Mouse (Mus musculus): ENCODE measurements around the gene Itgb3. TPM values are rescaled to one million over a fixed set of nuclear protein-coding genes. Genes with fewer than 3 reads are reported as not detected.
A peak's percentile ranks its signal among the peaks of the same experiment; 100 is the strongest.

Gene Itgb3
- total RNA-seq, 2 experiments from 2014 or later = 1.1 to 1.8 TPM

DNA sequence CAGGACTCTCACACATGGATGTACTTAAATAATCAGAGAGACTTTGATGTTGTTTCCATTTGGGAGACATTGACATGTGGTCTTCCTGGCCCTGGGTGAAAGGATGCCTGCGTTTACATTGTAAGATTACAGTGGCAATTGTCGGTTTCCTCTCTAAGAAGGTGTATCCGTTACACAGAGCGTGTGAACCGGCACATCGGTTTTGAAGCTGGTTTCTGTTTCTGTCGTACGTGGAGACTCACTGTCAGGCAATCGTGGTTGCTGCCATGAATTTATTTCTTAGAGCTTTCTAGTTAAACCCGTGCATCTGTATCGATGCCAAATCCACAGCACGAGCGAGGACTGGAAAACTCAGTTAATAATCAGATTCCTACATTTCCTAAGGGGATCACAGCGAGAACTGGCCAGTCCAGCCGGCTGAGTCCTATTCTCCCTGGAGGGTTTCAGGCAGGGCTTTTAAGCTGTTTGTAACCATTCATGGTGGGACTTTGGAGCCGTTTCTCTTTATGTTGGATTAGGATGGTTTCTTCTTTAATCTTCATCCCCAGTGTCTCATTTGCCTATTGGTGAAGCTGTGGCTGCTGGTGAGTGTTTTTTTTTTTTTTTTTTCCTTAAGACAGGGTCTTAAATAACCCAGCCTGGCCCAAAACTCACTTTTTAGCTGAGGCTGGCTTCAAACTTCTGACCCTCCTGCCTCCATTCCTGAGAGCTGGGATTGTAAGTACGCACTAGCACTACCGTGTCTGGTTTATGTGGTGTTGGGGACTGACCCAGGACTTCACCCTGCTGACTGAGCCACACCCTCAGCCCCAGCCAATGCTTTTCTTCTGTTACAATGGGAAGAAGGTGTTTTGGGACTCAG, 26.1 kb upstream of the Itgb3 start:
- no peak for DNase-seq (ENCODE audit: extremely low spot score in 1 of 2, low spot score in 1 of 2)

- DNase-seq (ENCODE audit: extremely low spot score in 1 of 2, low spot score in 1 of 2) = no peak
Measured at GRCm38 (mm10) chr11:104582308-104582606, 25.5 kb upstream of the Itgb3 start.

DNA sequence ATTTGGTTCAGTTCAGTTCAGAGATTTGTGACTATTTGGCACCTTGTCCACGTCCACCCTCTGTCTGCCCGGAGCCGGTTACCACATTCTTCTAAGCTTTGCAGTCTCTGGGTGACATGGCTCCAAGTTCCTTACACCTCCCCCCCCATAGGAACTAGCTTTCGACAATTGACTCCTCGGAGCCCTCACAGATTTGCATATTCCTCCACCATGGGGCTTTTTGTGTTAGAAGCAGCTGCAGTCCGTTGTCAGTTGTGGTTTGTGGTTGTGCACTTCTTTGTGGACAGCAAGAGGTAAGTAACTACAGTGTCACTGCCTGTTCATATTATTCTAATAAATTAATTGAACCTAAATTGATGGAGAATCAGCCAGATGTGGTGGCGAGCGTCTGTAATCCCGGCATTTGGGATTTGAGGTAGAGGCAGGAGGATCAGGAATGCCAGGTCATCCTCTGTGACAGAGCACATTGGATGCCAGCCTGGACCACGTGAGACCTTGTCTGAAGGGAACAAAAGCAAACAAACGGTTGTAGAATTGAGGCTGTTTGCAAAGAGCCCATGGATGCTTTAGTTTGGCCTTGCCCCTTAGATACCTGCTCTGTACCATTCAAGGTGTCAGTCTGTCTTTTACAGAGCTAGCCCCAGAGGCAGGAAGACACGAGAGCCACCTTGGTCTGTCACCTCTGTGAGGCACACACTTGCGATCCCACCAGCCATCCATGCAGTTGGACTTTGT, 25.0 kb upstream of the Itgb3 start:
- DNase-seq (ENCODE audit: extremely low spot score in 1 of 2, low spot score in 1 of 2) = no peak

GRCm38 (mm10) chr11:104585495-104585894, 22.3 kb upstream of the Itgb3 start:
- no peak for DNase-seq (ENCODE audit: extremely low spot score in 1 of 2, low spot score in 1 of 2)

- DNase-seq (ENCODE audit: extremely low spot score in 1 of 2, low spot score in 1 of 2) = no peak
Measured at GRCm38 (mm10) chr11:104587904-104588303, 19.9 kb upstream of the Itgb3 start.

DNA sequence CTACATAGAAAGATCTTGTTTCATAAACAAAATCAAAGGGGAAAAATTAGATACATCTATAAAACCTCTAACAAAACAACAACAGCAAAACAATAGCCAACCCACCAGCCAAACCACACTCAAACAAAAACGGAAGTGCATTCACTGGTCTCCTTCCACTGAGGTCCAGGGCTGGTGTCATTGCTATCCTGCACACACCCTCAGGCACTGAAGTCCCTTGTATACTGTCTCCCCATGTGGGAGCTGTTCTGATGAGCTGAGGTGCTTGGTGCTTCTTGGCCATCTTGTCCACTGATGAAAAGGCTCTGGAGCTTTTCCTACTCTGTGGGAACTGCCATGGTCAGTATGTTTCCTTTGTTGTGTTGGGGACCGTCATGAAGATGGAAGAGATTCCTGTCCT, 19.3 kb upstream of the Itgb3 start:
- DNase-seq (ENCODE audit: extremely low spot score in 1 of 2, low spot score in 1 of 2) = no peak

DNA sequence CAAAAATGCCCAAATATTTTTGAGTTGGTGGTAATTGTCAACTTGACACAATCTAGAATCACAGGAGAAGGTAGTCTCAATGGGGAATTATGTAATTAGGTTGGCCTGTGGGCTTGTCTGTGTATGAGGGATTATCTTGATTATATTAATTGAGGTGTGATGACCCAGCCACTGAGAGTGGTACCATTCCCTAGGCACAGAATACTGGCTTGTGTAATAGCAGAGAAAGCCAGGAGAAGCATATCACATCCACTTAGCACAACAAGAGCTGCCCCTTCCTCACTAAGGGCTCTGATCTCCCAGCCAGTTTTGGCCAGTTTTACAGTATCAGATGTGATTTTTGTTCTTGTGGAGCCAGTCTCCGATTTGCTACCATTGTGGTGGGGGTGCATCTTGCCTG, 18.2 kb upstream of the Itgb3 start:
- no peak for DNase-seq (ENCODE audit: extremely low spot score in 1 of 2, low spot score in 1 of 2)

- DNase-seq (ENCODE audit: extremely low spot score in 1 of 2, low spot score in 1 of 2) = peak; percentile 52 to 78
Measured at GRCm38 (mm10) chr11:104590148-104590547, 17.7 kb upstream of the Itgb3 start.

- no peak for DNase-seq (ENCODE audit: extremely low spot score in 1 of 2, low spot score in 1 of 2)
Measured at GRCm38 (mm10) chr11:104592066-104592835, 15.5 kb upstream of the Itgb3 start.

DNA sequence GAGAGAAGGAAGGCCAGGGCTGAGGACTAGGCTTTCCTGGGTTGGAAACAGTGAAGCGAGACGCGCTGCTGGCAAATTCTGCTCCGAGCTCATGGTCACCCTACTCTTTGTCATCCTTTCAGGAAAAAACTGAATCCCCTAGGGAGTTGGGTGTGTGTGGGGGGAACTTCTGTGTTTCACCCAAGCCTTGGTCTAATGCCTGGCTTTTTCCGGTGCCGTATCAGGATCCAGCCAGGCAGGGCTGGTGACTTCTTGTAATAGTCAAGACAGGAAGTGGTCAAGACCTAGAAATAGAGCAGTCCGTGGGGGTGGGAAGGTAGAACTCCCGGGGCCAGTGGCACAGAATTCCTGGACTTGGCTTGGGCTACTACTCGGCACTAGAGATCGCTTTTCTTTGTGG, 11.4 kb upstream of the Itgb3 start:
- no peak for DNase-seq (ENCODE audit: extremely low spot score in 1 of 2, low spot score in 1 of 2)

- no peak for DNase-seq (ENCODE audit: extremely low spot score in 1 of 2, low spot score in 1 of 2)
Measured at GRCm38 (mm10) chr11:104599265-104599945, 8.4 kb upstream of the Itgb3 start.

GRCm38 (mm10) chr11:104600675-104601074, 7.1 kb upstream of the Itgb3 start:
- no peak for DNase-seq (ENCODE audit: extremely low spot score in 1 of 2, low spot score in 1 of 2)

DNA sequence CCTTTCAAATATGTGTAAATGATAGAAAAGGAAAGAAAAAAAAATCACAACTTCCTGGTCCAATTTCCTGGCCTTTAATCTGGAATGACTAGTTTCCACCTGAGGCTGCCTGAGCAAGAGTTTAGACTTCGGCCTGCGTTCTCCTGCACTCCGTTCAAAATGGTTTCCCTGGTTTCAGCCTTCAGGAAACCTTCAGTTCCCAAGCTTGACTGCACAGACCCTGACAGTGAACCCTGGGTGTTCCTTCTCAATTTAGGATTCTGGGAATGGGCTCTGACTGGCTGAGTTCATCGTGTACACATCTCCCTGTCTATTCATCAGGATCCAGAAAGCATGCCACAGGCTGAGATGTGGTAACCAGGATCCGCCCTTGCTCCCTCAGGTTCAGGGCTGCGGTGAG, 3.6 kb upstream of the Itgb3 start:
- DNase-seq (ENCODE audit: extremely low spot score in 1 of 2, low spot score in 1 of 2) = no peak

- no peak for DNase-seq (ENCODE audit: extremely low spot score in 1 of 2, low spot score in 1 of 2)
Measured at GRCm38 (mm10) chr11:104608249-104608920, 585 bp downstream of the Itgb3 start.

DNA sequence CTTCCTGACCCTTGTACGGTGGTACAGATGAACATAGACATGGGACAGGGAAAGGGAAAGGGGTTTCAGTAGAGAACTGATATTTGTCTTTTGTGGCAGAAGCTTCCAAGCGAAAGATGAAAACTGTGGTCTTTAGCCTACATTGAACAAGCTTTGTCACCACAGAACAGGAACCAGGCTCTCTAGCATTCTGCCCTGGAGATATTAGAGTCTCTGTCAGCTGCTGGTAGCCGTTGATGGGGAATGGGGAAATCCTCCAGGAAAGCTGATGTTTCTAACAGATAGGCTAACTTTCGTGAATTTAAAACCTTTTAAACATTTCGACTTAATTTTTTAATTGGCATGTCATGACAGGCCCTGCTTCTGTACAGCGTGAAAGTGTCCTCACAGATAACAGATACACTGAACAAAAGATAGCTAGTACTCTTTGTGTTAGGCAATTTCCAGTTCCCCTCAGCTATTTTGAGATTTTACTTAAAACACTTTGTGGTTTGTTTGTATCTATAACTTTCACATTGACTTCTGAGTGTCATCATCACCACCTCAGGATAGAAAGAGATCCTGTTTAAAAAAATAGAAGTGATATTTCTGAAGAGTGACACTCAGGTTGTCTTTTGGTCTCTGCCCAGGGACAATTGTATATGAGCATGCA, 1.4 kb downstream of the Itgb3 start:
- DNase-seq (ENCODE audit: extremely low spot score in 1 of 2, low spot score in 1 of 2) = no peak

DNA sequence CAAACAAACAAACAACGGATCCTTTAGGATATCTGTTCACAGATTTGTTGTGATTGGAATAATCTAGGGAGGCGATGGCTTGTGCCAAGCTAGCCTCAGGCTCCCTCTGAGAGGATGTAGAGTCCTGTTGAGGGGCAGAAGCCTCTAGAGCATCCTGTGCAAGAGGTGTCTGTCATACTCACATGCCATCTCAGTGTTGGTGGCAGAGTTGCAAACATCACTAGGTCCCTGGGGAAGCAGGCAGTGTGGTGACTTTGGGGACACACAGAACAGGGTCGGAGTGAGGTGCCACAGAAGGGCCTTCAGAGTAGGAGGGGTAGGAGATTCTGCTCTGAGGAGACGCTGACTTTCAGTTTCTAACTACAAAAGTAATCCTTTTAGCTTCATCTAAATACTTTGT, 1.9 kb downstream of the Itgb3 start:
- DNase-seq (ENCODE audit: extremely low spot score in 1 of 2, low spot score in 1 of 2) = no peak

DNA sequence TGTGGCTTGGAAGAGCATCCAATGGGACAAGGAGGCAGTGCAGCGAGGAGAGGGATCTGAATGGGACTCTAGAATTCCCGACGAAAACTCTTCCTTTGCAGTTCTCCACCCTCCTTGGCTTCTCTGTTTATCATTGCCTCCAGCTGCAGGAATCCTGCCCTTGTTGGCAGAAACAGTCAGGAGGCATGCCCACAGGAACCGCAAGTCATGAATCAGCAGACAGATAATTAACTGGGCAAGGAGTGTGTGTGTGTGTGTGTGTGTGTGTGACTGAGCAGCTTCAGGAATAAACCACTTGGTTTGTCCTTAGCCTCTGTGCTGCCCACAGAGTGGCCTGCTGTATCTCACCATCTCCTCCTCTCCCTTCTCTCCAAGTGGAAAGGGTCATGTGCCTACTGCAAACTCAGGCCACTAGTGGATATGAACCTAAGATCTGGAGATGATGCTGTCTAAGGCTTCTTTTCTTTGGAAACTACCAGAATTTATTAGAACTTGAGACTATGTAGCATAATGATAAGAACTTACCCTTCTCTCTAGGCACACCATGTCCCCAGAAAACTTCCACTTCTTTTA, 3.9 kb downstream of the Itgb3 start:
- DNase-seq (ENCODE audit: extremely low spot score in 1 of 2, low spot score in 1 of 2) = no peak

GRCm38 (mm10) chr11:104613551-104613950, 5.8 kb downstream of the Itgb3 start:
- DNase-seq (ENCODE audit: extremely low spot score in 1 of 2, low spot score in 1 of 2) = no peak

- DNase-seq (ENCODE audit: extremely low spot score in 1 of 2, low spot score in 1 of 2) = no peak
Measured at GRCm38 (mm10) chr11:104614130-104614529, 6.3 kb downstream of the Itgb3 start.
